Mouse (Mus musculus) bone marrow macrophage, adult 2 months (primary cell): ENCODE measurements around the gene Themis2.

Experiments
- CTCF ChIP-seq: IDR thresholded peaks from 2 replicates; pipeline ENCODE4 v1.5.1; 2012; ENCODE audit warnings: low read depth, mild to moderate bottlenecking, low read length, moderate library complexity
- POLR2A ChIP-seq: IDR thresholded peaks from 2 replicates; pipeline ENCODE4 v1.6.1; 2012; ENCODE audit warnings: mild to moderate bottlenecking, low read depth, low read length, borderline replicate concordance

GRCm38 (mm10) chr4:132807771-132808641, 11.8 kb upstream of the Themis2 start:
- no peak for TF ChIP-seq CTCF
- no peak for TF ChIP-seq POLR2A
